Mouse (Mus musculus) liver, embryonic 18 days (tissue): ENCODE measurements around the gene Gm3002. TPM values are rescaled to one million over a fixed set of nuclear protein-coding genes. Genes with fewer than 3 reads are reported as not detected.

ENCODE experiments used
- polyA plus RNA-seq: library from polyadenylated mRNA; depleted of rRNA; stranded (reverse); fragments of >200 nt; gene quantifications from 2 replicates; pipeline ENCODE4 v1.2.3, GENCODE M21; 2012; rRNA removed

The Gm3002 gene
- polyA plus RNA-seq = not detected in 2 replicates

GRCm38 (mm10) chr14:3809774-3810173, at the start of gene Gm3002:
Gm3002 (plus strand) TSS chr14:3810074.

GRCm38 (mm10) chr14:3845945-3846344, 36.1 kb downstream of the Gm3002 start, which contains the start of gene Gm3033:
Gm3033 (plus strand) TSS chr14:3846245.

GRCm38 (mm10) chr14:3883872-3884271, 74.0 kb downstream of the Gm3002 start, which contains the start of gene Gm2916:
Gm2916 (plus strand) TSS chr14:3884172.

GRCm38 (mm10) chr14:3931456-3931855, 121.6 kb downstream of the Gm3002 start, which contains the start of gene Gm3029:
Gm3029 (plus strand) TSS chr14:3931756.

GRCm38 (mm10) chr14:3963247-3963646, 153.4 kb downstream of the Gm3002 start, which contains the start of gene Gm3095:
Gm3095 (plus strand) TSS chr14:3963547.

GRCm38 (mm10) chr14:3998094-3998493, 188.2 kb downstream of the Gm3002 start, which contains the start of gene Gm3099:
Gm3099 (plus strand) TSS chr14:3998394.

Other genes starting within 250 kb of the Gm3002 start
- not detected in 2 replicates for gene Gm3012, start 175.6 kb upstream of the Gm3002 start, polyA plus RNA-seq
- 0.02 TPM in 1 of 2 replicates, not detected in the other for gene Gm3020, start 158.0 kb upstream of the Gm3002 start, polyA plus RNA-seq
- not detected in 2 replicates for gene Gm3043, start 121.3 kb upstream of the Gm3002 start, polyA plus RNA-seq
- gene Gm3033, start 36.2 kb downstream of the Gm3002 start, polyA plus RNA-seq = not detected in 2 replicates
- gene Gm2916, start 74.1 kb downstream of the Gm3002 start, polyA plus RNA-seq = not detected in 2 replicates
- gene Gm3029, start 121.7 kb downstream of the Gm3002 start, polyA plus RNA-seq = not detected in 2 replicates
- not detected in 2 replicates for gene Gm3095, start 153.5 kb downstream of the Gm3002 start, polyA plus RNA-seq
- gene Gm3099, start 188.3 kb downstream of the Gm3002 start, polyA plus RNA-seq = not detected in 2 replicates
- gene Gm5796, start 213.9 kb downstream of the Gm3002 start, polyA plus RNA-seq = not detected in 2 replicates